Mouse (Mus musculus): Measurements from ENCODE around the gene Gm47955.
"Not testable (repeated sequence)": the region's sequence is repeated elsewhere in the genome, so short reads cannot be mapped to it uniquely, and the experiment has no call there.

The Gm47955 gene

GRCm38 (mm10) chr1:82959870-82960385 lies at the start of gene Gm47955:
Gene Gm47955, plus strand, starts transcription at chr1:82960286.
- no peak for DNase-seq (ENCODE audit: low spot score)

GRCm38 (mm10) chr1:82913025-82913424 lies 47.1 kb upstream of the Gm47955 start, which contains the start of gene A030005L19Rik:
Gene A030005L19Rik, plus strand, starts transcription at chr1:82913325.
- DNase-seq (ENCODE audit: low spot score) = no peak

DNA sequence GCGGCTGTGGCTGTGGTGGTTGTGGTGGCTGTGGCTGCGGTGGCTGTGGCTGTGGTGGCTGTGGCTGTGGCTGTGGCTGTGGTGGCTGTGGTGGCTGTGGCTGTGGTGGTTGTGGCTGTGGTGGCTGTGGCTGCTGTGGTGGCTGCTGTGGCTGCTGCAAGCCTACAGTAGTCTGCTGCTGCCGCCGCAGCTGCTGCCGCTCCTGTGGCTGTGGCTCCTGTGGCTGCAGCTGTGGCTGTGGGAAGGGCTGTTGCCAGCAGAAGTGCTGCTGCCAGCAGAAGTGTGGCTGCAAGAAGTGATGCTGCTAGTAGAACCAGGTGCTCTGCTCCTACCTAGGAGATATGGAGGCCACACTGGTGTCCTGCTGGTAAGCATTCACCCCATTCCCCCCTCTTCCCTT lies 46.7 kb upstream of the Gm47955 start:
- not testable (repeated sequence) for DNase-seq (ENCODE audit: low spot score)

GRCm38 (mm10) chr1:82924650-82925049 lies 35.4 kb upstream of the Gm47955 start, which contains the start of gene A030014E15Rik:
Gene A030014E15Rik, plus strand, starts transcription at chr1:82924917.
- no peak for DNase-seq (ENCODE audit: low spot score)

DNA sequence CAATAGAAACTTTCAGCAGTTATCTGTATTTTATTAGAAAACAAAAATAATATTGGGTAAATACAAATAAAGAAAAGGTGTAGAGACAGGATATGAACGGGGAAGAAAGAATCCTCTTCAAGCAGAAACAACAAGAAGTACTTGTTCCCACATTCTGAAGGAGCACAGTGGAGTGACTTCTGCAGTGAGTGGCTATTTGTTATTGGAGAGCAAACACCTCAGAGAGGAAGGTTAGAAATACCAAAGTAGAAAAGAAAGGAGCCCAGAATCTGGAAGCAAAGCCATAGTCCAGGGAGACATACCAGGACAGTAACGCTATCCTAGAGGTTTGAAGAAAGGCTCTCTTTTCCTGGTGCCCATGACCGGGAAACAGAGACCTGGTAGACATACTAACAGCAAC lies 29.5 kb upstream of the Gm47955 start:
- not testable (repeated sequence) for DNase-seq (ENCODE audit: low spot score)

DNA sequence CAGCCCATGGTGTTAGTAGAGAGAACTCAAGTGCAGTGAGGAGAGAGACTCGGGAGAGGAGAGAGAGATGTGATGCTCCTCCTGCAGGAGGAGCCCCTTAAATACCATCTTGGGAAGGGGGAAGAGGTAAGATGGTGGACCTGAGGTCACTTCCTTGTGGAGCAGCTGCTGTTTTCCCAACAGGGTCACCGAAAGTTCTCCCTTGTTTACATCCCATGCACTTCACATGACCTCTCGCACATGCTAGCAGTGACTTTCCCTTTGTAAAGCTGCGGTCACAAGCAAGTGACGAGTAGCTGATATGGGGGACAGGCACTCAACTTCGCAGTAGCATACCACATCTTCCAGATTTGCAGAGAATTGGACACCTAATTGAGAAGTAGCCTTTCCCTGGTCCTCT lies 28.8 kb upstream of the Gm47955 start, which contains the start of gene Gm6217:
Gm6217 (minus strand) TSS at position 74 of the 400 bp plus-strand sequence.
- DNase-seq (ENCODE audit: low spot score) = not testable (repeated sequence)

DNA sequence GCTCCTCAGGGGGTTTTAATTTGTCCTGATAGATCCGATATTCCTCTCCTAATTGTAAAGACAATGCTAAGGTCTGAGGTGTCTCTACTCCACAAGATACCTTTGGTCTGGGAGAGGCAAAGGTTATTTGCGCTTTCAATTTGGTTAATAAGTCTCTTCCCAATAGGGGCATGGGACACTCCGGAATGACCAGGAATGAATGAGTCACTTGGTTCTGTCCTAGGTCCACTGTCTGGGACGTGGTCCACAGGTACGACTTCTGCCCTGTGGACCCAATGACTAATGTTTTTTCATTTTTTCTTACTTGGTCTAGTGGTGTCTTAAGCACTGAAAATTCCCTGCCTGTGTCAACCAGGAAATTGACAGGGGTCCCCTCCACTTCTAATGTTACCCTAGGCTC lies 21.4 kb upstream of the Gm47955 start:
- no peak for DNase-seq (ENCODE audit: low spot score)

- not testable (repeated sequence) for DNase-seq (ENCODE audit: low spot score)
Measured at GRCm38 (mm10) chr1:82942505-82942904, 17.6 kb upstream of the Gm47955 start.

GRCm38 (mm10) chr1:82943295-82943694 lies 16.8 kb upstream of the Gm47955 start, which contains the start of gene A030003K21Rik:
Gene A030003K21Rik, minus strand, starts transcription at chr1:82943388.
- not testable (repeated sequence) for DNase-seq (ENCODE audit: low spot score)

DNA sequence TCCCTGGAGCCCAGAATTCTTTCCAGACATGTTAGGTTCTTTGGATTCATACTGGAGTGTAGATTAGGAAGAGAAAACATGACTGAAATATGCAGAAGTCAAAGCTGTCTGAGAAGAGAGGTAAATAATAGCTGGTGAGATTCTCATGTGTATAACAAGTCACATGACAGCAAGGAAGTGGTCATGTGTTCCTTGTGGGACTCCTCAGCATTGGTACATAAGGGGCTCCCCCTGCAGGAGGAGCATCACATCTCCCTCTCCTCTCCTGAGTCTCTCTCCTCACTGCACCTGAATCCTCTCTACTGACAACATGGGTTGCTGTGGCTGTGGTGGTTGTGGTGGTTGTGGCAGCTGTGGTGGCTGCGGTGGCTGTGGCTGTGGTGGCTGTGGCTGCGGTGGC lies 14.1 kb upstream of the Gm47955 start:
- not testable (repeated sequence) for DNase-seq (ENCODE audit: low spot score)

DNA sequence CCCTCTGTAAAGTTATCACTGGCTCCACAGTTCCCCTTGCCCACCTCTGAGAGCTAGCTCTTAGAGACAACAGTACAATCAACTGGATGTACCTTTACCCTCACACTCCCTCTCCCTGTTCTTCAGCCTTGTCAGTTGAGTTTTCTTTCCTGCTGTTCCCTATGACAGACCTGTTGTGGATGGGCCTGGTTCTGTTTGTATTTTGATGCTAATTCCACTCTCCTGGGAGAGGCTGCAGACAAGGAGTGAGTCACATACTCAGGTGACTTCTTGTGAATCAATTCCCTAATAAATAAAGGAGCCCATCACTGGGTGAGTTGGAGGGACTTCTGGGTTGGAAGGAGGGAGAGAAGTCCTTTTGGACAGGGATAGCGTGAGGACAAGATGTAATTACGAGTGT lies 11.5 kb upstream of the Gm47955 start:
- no peak for DNase-seq (ENCODE audit: low spot score)

- DNase-seq (ENCODE audit: low spot score) = not testable (repeated sequence)
Measured at GRCm38 (mm10) chr1:82955913-82956312, 4.2 kb upstream of the Gm47955 start, which contains the start of gene Gm7544. Gene Gm7544, minus strand, starts transcription at chr1:82956013.

DNA sequence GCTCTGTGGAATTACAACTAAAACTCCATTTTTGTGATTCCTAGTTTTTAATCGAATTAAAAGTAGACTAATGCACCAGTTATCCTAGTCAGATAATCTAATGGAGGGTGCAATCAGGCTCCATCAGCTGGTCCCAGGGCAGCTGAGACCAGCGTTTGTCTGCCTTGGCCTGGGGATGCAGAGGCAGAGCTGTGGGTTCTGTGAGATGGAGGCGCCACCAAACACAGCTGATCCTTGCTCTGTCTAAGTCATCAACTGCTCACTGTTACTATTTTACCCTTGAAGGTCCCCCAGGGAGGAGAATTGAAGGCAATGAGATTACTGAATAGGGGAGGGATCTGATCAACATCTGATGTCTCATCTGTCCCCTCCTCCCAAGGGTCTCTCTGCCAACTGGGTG lies 6.3 kb downstream of the Gm47955 start:
- no peak for DNase-seq (ENCODE audit: low spot score)

- DNase-seq (ENCODE audit: low spot score) = no peak
Measured at GRCm38 (mm10) chr1:82972046-82972445, 12.0 kb downstream of the Gm47955 start.

DNA sequence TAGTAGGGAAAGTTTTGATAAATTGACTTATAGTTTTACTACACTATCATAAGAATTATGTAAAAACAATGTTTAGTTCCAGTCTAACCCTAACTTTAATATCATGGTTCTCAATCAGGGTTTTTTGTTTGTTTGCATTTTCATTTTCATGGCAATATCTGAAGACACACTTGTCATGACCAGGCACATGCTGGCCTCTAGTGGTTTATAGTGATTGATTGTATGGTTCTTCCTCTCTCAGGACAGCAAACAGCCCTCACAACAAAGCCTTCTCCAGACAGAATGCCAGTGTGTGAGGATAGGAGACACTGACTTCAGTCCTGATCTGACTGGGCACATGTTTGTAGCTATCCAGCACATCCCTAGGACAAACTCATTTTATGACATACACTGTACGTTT lies 13.2 kb downstream of the Gm47955 start:
- DNase-seq (ENCODE audit: low spot score) = no peak

DNA sequence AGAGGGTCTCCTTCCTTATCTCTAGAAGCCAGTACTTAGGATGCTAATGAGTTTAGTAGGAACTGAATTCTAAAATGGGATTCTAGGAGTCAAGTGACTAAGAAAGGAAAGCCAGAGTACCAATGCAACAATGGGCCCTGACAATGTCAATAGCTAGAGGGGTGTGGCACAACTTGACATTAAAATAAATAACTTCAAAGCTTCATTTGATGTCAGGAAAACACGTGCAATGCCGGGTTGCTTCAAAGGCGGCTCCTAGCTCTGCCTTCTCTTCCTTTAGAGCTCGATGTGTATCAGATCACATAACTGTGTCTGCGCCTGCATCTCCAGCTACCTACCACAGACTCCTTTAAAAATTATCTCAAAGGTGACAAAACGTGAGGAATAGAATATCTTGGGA lies 13.8 kb downstream of the Gm47955 start:
- no peak for DNase-seq (ENCODE audit: low spot score)

- no peak for DNase-seq (ENCODE audit: low spot score)
Measured at GRCm38 (mm10) chr1:82974342-82974741, 14.3 kb downstream of the Gm47955 start.

DNA sequence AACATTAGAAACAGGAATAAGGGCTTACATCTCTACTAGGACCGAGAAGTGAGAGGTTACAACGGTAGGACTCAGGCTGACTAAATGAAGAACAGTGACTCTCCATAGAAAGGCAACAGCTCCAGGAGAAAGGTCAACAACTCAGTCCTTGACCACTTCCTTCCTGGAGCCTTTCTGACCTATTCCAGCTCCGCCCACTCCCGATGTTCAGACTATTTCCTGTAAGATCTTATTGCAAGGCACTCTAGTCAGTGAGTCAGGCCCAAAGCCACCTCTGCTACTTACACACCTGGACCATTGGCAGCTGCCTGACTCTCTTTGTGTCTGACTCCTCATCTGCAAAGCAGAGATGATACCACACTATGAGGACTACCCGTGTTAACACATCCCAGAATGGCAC lies 15.7 kb downstream of the Gm47955 start:
- no peak for DNase-seq (ENCODE audit: low spot score)

DNA sequence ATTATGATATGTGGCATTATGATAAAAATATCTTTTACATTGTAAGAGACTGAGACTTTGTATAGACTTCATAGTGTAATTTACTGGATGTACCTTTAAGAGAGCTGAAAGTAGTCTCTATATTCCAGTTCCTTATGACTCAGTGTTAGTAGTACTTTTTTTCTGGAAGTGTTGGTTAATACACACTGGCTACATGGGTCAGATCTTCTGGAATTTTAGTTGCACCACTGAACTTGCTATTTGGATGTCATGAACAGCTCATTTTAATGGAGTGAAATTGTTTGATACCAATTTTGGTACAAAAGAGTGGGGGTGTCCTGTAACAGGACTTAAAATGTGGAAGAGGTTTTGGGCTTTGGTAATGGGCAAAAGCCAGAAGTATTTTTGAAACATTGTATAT lies 17.8 kb downstream of the Gm47955 start:
- DNase-seq (ENCODE audit: low spot score) = no peak

GRCm38 (mm10) chr1:82986738-82987137 lies 26.7 kb downstream of the Gm47955 start:
- no peak for DNase-seq (ENCODE audit: low spot score)

DNA sequence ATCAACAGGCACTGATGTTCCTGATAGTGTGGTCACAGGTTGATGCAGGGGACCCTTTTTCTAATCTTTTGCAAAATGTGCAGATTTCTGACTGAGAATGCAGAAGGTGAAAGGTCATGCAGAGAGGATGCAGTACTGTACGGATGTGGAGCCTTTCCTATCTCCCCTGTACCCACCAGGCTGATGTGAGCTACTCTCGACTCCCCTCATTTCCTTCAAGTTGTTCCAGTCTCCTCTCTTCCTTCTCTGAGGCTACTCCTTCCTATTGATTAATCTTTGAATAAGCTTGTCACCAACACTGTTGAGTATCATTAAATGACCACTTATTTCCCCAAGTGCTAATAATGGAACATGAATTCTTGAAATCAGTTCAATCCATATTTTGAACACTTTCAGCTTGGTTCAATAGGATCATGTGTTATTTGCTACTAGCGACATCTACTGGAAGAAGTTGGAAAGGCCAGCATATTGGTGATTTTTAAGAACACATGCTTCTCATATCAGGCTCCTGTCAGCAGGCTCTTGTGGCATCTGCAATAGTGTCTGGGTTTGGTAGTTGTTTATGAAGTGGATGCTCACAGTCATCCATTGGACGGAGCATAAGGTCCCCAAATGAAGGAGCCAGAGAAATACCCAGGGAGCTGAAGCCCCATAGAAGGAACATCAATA lies 27.6 kb downstream of the Gm47955 start:
- no peak for DNase-seq (ENCODE audit: low spot score)

DNA sequence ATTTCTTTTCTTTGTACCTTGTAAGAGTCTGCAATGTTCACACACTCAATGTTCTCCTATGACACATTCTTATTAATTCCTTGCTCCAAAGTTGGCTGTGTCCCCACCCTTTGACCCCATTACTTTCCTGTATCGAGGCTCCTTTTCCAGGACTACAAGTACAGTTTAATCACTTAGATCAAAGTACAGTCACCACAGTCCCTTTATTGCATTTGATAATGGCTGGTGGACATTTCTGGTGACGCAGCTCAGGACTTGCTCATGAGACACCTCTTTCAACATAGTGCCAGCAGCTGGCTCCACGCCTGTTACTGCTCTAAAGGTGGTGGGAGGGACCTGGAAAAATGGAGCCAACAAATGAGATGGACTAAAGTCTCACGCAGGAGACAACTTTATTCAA lies 31.0 kb downstream of the Gm47955 start:
- no peak for DNase-seq (ENCODE audit: low spot score)

DNA sequence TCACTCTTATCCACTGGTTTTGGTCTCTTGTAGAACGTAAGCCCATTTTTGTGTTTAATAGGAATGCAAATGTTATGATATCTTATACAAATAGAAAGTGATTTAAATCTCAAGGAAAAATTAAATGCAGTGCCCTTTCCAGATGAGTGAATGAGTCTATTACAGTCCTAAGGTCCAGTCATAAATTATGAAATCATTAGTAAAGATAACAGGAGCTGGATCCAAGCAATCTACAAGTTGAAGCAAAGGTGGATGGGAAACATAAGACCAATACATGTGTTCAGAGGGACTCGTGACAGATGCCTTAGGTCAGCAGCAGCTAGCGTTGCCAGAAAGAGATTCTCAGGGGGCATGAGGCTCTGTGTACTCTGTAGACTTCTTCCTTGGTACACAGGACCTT lies 31.5 kb downstream of the Gm47955 start:
- no peak for DNase-seq (ENCODE audit: low spot score)

GRCm38 (mm10) chr1:82992093-82992492 lies 32.0 kb downstream of the Gm47955 start:
- DNase-seq (ENCODE audit: low spot score) = no peak
